Mouse (Mus musculus) cortical plate, adult 2 months (tissue): Measurements from ENCODE around the gene Tmem198b.

Source experiments
- CTCF ChIP-seq: fragments of 200-500 bp; IDR thresholded peaks from 2 replicates; pipeline ENCODE4 v1.5.1; 2011; ENCODE audit warnings: mild to moderate bottlenecking, control low read depth, low read length; ENCODE audit not compliant: insufficient read depth; ENCODE audit errors: extremely low read depth
- POLR2A ChIP-seq: fragments of 200-500 bp; IDR thresholded peaks from 2 replicates; pipeline ENCODE4 v1.6.1; 2011; ENCODE audit warnings: mild to moderate bottlenecking, low read length, control low read depth; ENCODE audit not compliant: insufficient read depth; ENCODE audit errors: extremely low read depth

DNA sequence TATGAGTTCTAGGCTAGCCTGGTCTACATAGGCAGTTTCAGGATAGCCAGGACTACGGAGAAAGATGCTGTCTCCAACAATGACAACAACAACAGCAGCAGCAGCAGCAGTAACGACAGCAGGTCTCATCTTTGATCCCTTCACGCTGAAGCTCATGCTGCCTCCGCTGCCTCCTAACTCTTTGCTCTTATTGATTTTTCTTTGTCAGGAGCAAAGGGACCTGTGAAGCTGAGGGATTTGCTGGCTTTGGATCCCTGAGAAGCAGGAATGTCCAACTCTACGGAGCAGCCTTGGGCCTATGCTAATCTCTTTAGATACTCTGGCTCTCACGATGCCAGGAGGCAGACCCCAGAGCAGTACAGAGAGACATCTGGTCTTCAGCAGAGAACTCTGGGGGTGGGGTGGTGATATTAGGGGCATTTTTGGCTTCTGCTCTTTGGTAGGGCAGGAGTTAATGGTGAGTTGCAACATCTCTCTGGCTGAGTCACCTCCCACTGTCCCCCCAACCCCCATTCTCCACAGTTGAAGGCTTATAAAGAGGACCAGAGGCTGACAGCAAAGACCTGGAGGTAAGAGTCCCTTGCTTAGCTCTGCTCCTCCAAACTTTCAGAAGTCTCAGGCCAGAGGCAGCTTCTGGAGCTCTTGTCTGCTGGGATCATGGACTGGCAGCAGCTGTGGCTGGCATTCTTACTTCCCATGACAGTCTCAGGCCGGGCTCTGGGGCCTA is 13.6 kb downstream of the Tmem198b start, which contains the start of gene Mmp19:
- TF ChIP-seq POLR2A (no peak), CTCF (no peak)
